Mouse (Mus musculus) thymus, postnatal 0 days (tissue): ENCODE data around the gene Ntf5. TPM values are rescaled to one million over a fixed set of nuclear protein-coding genes. Genes with fewer than 3 reads are reported as not detected.
"Not testable (repeated sequence)": the region's sequence is repeated elsewhere in the genome, so short reads cannot be mapped to it uniquely, and the experiment has no call there.

Source experiments
- DNase-seq: peaks from one replicate; pipeline ENCODE4 v3.0.0-alpha.2; 2015; ENCODE audit warnings: low spot score
- polyA plus RNA-seq: library from polyadenylated mRNA; unstranded; fragments of >200 nt; fragmentation: Nextera tagmentation; extraction: Ambion mirVana; gene quantifications from 2 replicates; pipeline ENCODE4 v1.2.1, GENCODE M21; 2015

The Ntf5 gene
- polyA plus RNA-seq: 3.9 and 4.2 TPM in 2 replicates

GRCm38 (mm10) chr7:45413113-45413863, at the start of gene Ntf5:
TSS of gene Ntf5 (plus strand) at chr7:45413695.
- DNase-seq: peak; percentile 10

GRCm38 (mm10) chr7:45363983-45364382, 49.5 kb upstream of the Ntf5 start:
- no peak for DNase-seq

- no peak for DNase-seq
Measured at GRCm38 (mm10) chr7:45365742-45366651, 47.5 kb upstream of the Ntf5 start.

- peak; percentile 40 for DNase-seq
Measured at GRCm38 (mm10) chr7:45366652-45367019, 46.9 kb upstream of the Ntf5 start, which contains the start of gene Ppfia3. TSS of gene Ppfia3 (minus strand) at chr7:45367019.

GRCm38 (mm10) chr7:45367020-45367880, 46.2 kb upstream of the Ntf5 start:
- peak; percentile 96 for DNase-seq

- no peak for DNase-seq
Measured at GRCm38 (mm10) chr7:45368178-45368577, 45.3 kb upstream of the Ntf5 start.

GRCm38 (mm10) chr7:45369022-45369745, 44.3 kb upstream of the Ntf5 start:
- no peak for DNase-seq

GRCm38 (mm10) chr7:45369836-45370474, 43.5 kb upstream of the Ntf5 start:
- no peak for DNase-seq

GRCm38 (mm10) chr7:45370475-45371311, 42.8 kb upstream of the Ntf5 start, which contains the start of gene Lin7b:
TSS of gene Lin7b (minus strand) at chr7:45370583.
- DNase-seq: peak; percentile 93

GRCm38 (mm10) chr7:45372371-45372770, 41.1 kb upstream of the Ntf5 start:
- no peak for DNase-seq

GRCm38 (mm10) chr7:45374620-45375019, 38.9 kb upstream of the Ntf5 start:
- no peak for DNase-seq

- DNase-seq: no peak
Measured at GRCm38 (mm10) chr7:45376057-45376456, 37.4 kb upstream of the Ntf5 start.

- no peak for DNase-seq
Measured at GRCm38 (mm10) chr7:45386077-45386476, 27.4 kb upstream of the Ntf5 start.

GRCm38 (mm10) chr7:45395129-45395541, 18.4 kb upstream of the Ntf5 start:
- no peak for DNase-seq

- peak; percentile 100 for DNase-seq
Measured at GRCm38 (mm10) chr7:45395578-45396336, 17.7 kb upstream of the Ntf5 start, which contains the start of gene Snrnp70. TSS of gene Snrnp70 (minus strand) at chr7:45395742.

- DNase-seq: not testable (repeated sequence)
Measured at GRCm38 (mm10) chr7:45396337-45396775, 17.1 kb upstream of the Ntf5 start.

- DNase-seq: no peak
Measured at GRCm38 (mm10) chr7:45396787-45397186, 16.7 kb upstream of the Ntf5 start.

GRCm38 (mm10) chr7:45401521-45402085, 11.9 kb upstream of the Ntf5 start:
- DNase-seq: no peak
